Mouse (Mus musculus): ENCODE results near the gene P2rx4. TPM values are rescaled to one million over a fixed set of nuclear protein-coding genes. Genes with fewer than 3 reads are reported as not detected.

P2rx4 gene
- polyA plus RNA-seq, 1 experiment from 2014 or later, result 21.7 TPM

- 75% methylated on average over 7 of the region's 7 CpGs for WGBS
- Histone ChIP-seq H3K27ac (ENCODE audit: low read length) (no peak overlapping the region), H3K4me3 (ENCODE audit: low read length) (no peak overlapping the region), H3K4me1 (ENCODE audit: control insufficient read depth, insufficient read depth, low read length) (peaks cover 8% of the 10 kb centered on the region; the same call in 1 of the 2 replicates), H3K9ac (ENCODE audit: low read length) (no peak overlapping the region), H3K36me3 (ENCODE audit: control insufficient read depth, insufficient read depth) (peaks cover 12% of the 10 kb centered on the region), H3K4me2 (ENCODE audit: low read depth, low read length) (no peak overlapping the region), H3K27me3 (ENCODE audit: control insufficient read depth, insufficient read depth, low read length) (no peaks in the 10 kb centered on the region), H3K9me3 (replicated peaks; ENCODE audit: control insufficient read depth, low read length) (peaks cover 5% of the 10 kb centered on the region; the same call in 1 of the 2 replicates)
- ATAC-seq (replicated peaks; ENCODE audit: extremely low read depth, insufficient read depth, low FRiP score), result no peak
Observed at GRCm38 (mm10) chr5:122756680-122757079, 49.3 kb downstream of the P2rx4 start.

- Histone ChIP-seq H3K9ac (ENCODE audit: low read length) (peak overlapping the region; percentile 63), H3K4me3 (ENCODE audit: low read length) (no peak overlapping the region)
Observed at GRCm38 (mm10) chr5:122763271-122764031, 56.1 kb downstream of the P2rx4 start.

GRCm38 (mm10) chr5:122764032-122764464, 56.7 kb downstream of the P2rx4 start:
- Histone ChIP-seq H3K27me3 (ENCODE audit: control insufficient read depth, insufficient read depth, low read length) (no peaks in the 10 kb centered on the region), H3K4me2 (ENCODE audit: low read depth, low read length) (peak overlapping the region; percentile 36; the same call in 1 of the 2 replicates), H3K36me3 (ENCODE audit: control insufficient read depth, insufficient read depth) (no peaks in the 10 kb centered on the region), H3K27ac (ENCODE audit: low read length) (no peak overlapping the region; the same call in 1 of the 2 replicates), H3K4me3 (ENCODE audit: low read length) (no peak overlapping the region), H3K9me3 (replicated peaks; ENCODE audit: control insufficient read depth, low read length) (no peaks in the 10 kb centered on the region), H3K9ac (ENCODE audit: low read length) (peak overlapping the region; percentile 63; the same call in 1 of the 2 replicates), H3K4me1 (ENCODE audit: control insufficient read depth, insufficient read depth, low read length) (peaks cover 17% of the 10 kb centered on the region)
- ATAC-seq (replicated peaks; ENCODE audit: extremely low read depth, insufficient read depth, low FRiP score), result no peak
- 38% methylated on average over 10 of the region's 10 CpGs for WGBS

More at GRCm38 (mm10) chr5:122763271-122764031, 56.1 kb downstream of the P2rx4 start:
- Histone ChIP-seq H3K36me3 (ENCODE audit: control insufficient read depth, insufficient read depth) (no peaks in the 10 kb centered on the region; the same call in 1 of the 2 replicates), H3K4me2 (ENCODE audit: low read depth, low read length) (peak overlapping the region; percentile 36), H3K27me3 (ENCODE audit: control insufficient read depth, insufficient read depth, low read length) (no peaks in the 10 kb centered on the region), H3K9me3 (replicated peaks; ENCODE audit: control insufficient read depth, low read length) (no peaks in the 10 kb centered on the region), H3K27ac (ENCODE audit: low read length) (peak overlapping the region; percentile 39; the same call in 1 of the 2 replicates), H3K4me1 (ENCODE audit: control insufficient read depth, insufficient read depth, low read length) (peaks cover 17% of the 10 kb centered on the region)
- WGBS, result 46% methylated on average over 29 of the region's 29 CpGs
- no peak for ATAC-seq (replicated peaks; ENCODE audit: extremely low read depth, insufficient read depth, low FRiP score)

GRCm38 (mm10) chr5:122767283-122767682, 59.9 kb downstream of the P2rx4 start:
- Histone ChIP-seq H3K27ac (ENCODE audit: low read length) (no peak overlapping the region), H3K9me3 (replicated peaks; ENCODE audit: control insufficient read depth, low read length) (no peaks in the 10 kb centered on the region), H3K27me3 (ENCODE audit: control insufficient read depth, insufficient read depth, low read length) (no peaks in the 10 kb centered on the region), H3K9ac (ENCODE audit: low read length) (no peak overlapping the region), H3K4me3 (ENCODE audit: low read length) (no peak overlapping the region), H3K4me1 (ENCODE audit: control insufficient read depth, insufficient read depth, low read length) (peaks cover 25% of the 10 kb centered on the region), H3K4me2 (ENCODE audit: low read depth, low read length) (no peak overlapping the region), H3K36me3 (ENCODE audit: control insufficient read depth, insufficient read depth) (no peaks in the 10 kb centered on the region)
- no peak for ATAC-seq (replicated peaks; ENCODE audit: extremely low read depth, insufficient read depth, low FRiP score)
- 89% methylated on average over 11 of the region's 11 CpGs for WGBS

- Histone ChIP-seq H3K36me3 (ENCODE audit: control insufficient read depth, insufficient read depth) (no peaks in the 10 kb centered on the region), H3K9ac (ENCODE audit: low read length) (no peak overlapping the region), H3K4me2 (ENCODE audit: low read depth, low read length) (no peak overlapping the region), H3K4me3 (ENCODE audit: low read length) (no peak overlapping the region), H3K4me1 (ENCODE audit: control insufficient read depth, insufficient read depth, low read length) (peaks cover 16% of the 10 kb centered on the region), H3K9me3 (replicated peaks; ENCODE audit: control insufficient read depth, low read length) (no peaks in the 10 kb centered on the region), H3K27me3 (ENCODE audit: control insufficient read depth, insufficient read depth, low read length) (no peaks in the 10 kb centered on the region), H3K27ac (ENCODE audit: low read length) (no peak overlapping the region)
- 78% methylated on average over 15 of the region's 15 CpGs for WGBS
- ATAC-seq (replicated peaks; ENCODE audit: extremely low read depth, insufficient read depth, low FRiP score), result no peak
Observed at GRCm38 (mm10) chr5:122769101-122769568, 61.8 kb downstream of the P2rx4 start.

GRCm38 (mm10) chr5:122770304-122770703, 63.0 kb downstream of the P2rx4 start:
- Histone ChIP-seq H3K4me2 (ENCODE audit: low read depth, low read length) (peak overlapping the region; percentile 43; the same call in 1 of the 2 replicates), H3K9me3 (replicated peaks; ENCODE audit: control insufficient read depth, low read length) (no peaks in the 10 kb centered on the region), H3K4me1 (ENCODE audit: control insufficient read depth, insufficient read depth, low read length) (peaks cover 22% of the 10 kb centered on the region), H3K9ac (ENCODE audit: low read length) (peak overlapping the region; percentile 58), H3K27me3 (ENCODE audit: control insufficient read depth, insufficient read depth, low read length) (no peaks in the 10 kb centered on the region), H3K27ac (ENCODE audit: low read length) (peak overlapping the region; percentile 83), H3K4me3 (ENCODE audit: low read length) (no peak overlapping the region), H3K36me3 (ENCODE audit: control insufficient read depth, insufficient read depth) (no peaks in the 10 kb centered on the region)
- ATAC-seq (replicated peaks; ENCODE audit: extremely low read depth, insufficient read depth, low FRiP score), result peak; percentile 15; the same call in 1 of the 2 replicates
- whole genome bisulfite sequencing, result 67% methylated on average over 7 of the region's 7 CpGs

GRCm38 (mm10) chr5:122770806-122771261, 63.5 kb downstream of the P2rx4 start:
- Histone ChIP-seq H3K4me1 (ENCODE audit: control insufficient read depth, insufficient read depth, low read length) (peaks cover 22% of the 10 kb centered on the region), H3K27ac (ENCODE audit: low read length) (peak overlapping the region; percentile 83), H3K4me3 (ENCODE audit: low read length) (no peak overlapping the region), H3K27me3 (ENCODE audit: control insufficient read depth, insufficient read depth, low read length) (no peaks in the 10 kb centered on the region), H3K4me2 (ENCODE audit: low read depth, low read length) (peak overlapping the region; percentile 43), H3K9me3 (replicated peaks; ENCODE audit: control insufficient read depth, low read length) (no peaks in the 10 kb centered on the region), H3K9ac (ENCODE audit: low read length) (peak overlapping the region; percentile 58), H3K36me3 (ENCODE audit: control insufficient read depth, insufficient read depth) (no peaks in the 10 kb centered on the region)
- no peak; the same call in 1 of the 2 replicates for ATAC-seq (replicated peaks; ENCODE audit: extremely low read depth, insufficient read depth, low FRiP score)
- WGBS, result 50% methylated on average over 10 of the region's 10 CpGs

- ATAC-seq (replicated peaks; ENCODE audit: extremely low read depth, insufficient read depth, low FRiP score), result no peak
- no peak overlapping the region for H3K4me3 ChIP-seq (ENCODE audit: low read length)
- no peak overlapping the region for H3K9ac ChIP-seq (ENCODE audit: low read length)
- peaks cover 22% of the 10 kb centered on the region for H3K4me1 ChIP-seq (ENCODE audit: control insufficient read depth, insufficient read depth, low read length)
- peak overlapping the region; percentile 83 for H3K27ac ChIP-seq (ENCODE audit: low read length)
- no peaks in the 10 kb centered on the region for H3K9me3 ChIP-seq (replicated peaks; ENCODE audit: control insufficient read depth, low read length)
- WGBS, result 69% methylated on average over 9 of the region's 9 CpGs
- H3K4me2 ChIP-seq (ENCODE audit: low read depth, low read length), result no peak overlapping the region
- H3K27me3 ChIP-seq (ENCODE audit: control insufficient read depth, insufficient read depth, low read length), result no peaks in the 10 kb centered on the region
- no peaks in the 10 kb centered on the region for H3K36me3 ChIP-seq (ENCODE audit: control insufficient read depth, insufficient read depth)
Observed at GRCm38 (mm10) chr5:122771428-122771827, 64.1 kb downstream of the P2rx4 start.

GRCm38 (mm10) chr5:122773756-122774155, 66.4 kb downstream of the P2rx4 start:
- WGBS, result 82% methylated on average over 11 of the region's 11 CpGs
- H3K4me1 ChIP-seq (ENCODE audit: control insufficient read depth, insufficient read depth, low read length), result peaks cover 28% of the 10 kb centered on the region

More at GRCm38 (mm10) chr5:122773756-122774155, 66.4 kb downstream of the P2rx4 start:
- Histone ChIP-seq H3K4me3 (ENCODE audit: low read length) (no peak overlapping the region), H3K36me3 (ENCODE audit: control insufficient read depth, insufficient read depth) (no peaks in the 10 kb centered on the region), H3K9me3 (replicated peaks; ENCODE audit: control insufficient read depth, low read length) (no peaks in the 10 kb centered on the region), H3K9ac (ENCODE audit: low read length) (no peak overlapping the region), H3K27ac (ENCODE audit: low read length) (no peak overlapping the region), H3K4me2 (ENCODE audit: low read depth, low read length) (no peak overlapping the region), H3K27me3 (ENCODE audit: control insufficient read depth, insufficient read depth, low read length) (no peaks in the 10 kb centered on the region)
- no peak for ATAC-seq (replicated peaks; ENCODE audit: extremely low read depth, insufficient read depth, low FRiP score)

Measured in heart, embryonic 16.5 days (tissue).